Mouse (Mus musculus) heart, adult 9 months (tissue): ENCODE measurements around the gene Slc22a20.

Experiments used
- DNase-seq, 2 experiments: peaks; one replicate each; pipeline ENCODE4 v3.0.0; 2022; ENCODE audit warnings: low spot score in 2 of 2

Slc22a20 gene

GRCm38 (mm10) chr19:5990033-5990432 is 4.1 kb upstream of the Slc22a20 start:
- DNase-seq, result no peak

GRCm38 (mm10) chr19:5989585-5989984 is 3.6 kb upstream of the Slc22a20 start:
- no peak for DNase-seq

- peak; percentile 10 to 24 for DNase-seq
Observed at GRCm38 (mm10) chr19:5988815-5989452, 3.0 kb upstream of the Slc22a20 start.

- DNase-seq, result no peak
Observed at GRCm38 (mm10) chr19:5988027-5988814, 2.3 kb upstream of the Slc22a20 start.

- DNase-seq, result no peak
Observed at GRCm38 (mm10) chr19:5980477-5980876, 5.5 kb downstream of the Slc22a20 start.

GRCm38 (mm10) chr19:5977717-5978116 is 8.2 kb downstream of the Slc22a20 start:
- DNase-seq, result peak; percentile 19 to 42

GRCm38 (mm10) chr19:5975676-5976075 is 10.3 kb downstream of the Slc22a20 start:
- no peak for DNase-seq

GRCm38 (mm10) chr19:5975112-5975511 is 10.8 kb downstream of the Slc22a20 start:
- no peak for DNase-seq

- DNase-seq, result no peak
Observed at GRCm38 (mm10) chr19:5967664-5968063, 18.3 kb downstream of the Slc22a20 start.

- no peak for DNase-seq
Observed at GRCm38 (mm10) chr19:5966786-5967185, 19.2 kb downstream of the Slc22a20 start.

- DNase-seq, result no peak
Observed at GRCm38 (mm10) chr19:5965910-5966309, 20.0 kb downstream of the Slc22a20 start.

- peak; percentile 22 to 65 for DNase-seq
Observed at GRCm38 (mm10) chr19:5965280-5965679, 20.7 kb downstream of the Slc22a20 start.

GRCm38 (mm10) chr19:5964804-5965203 is 21.1 kb downstream of the Slc22a20 start:
- DNase-seq, result no peak

GRCm38 (mm10) chr19:5963883-5964562 is 21.9 kb downstream of the Slc22a20 start, which contains the start of gene Pola2:
Gene Pola2, minus strand, starts transcription at chr19:5964202.
- peak; percentile 84 to 87 for DNase-seq

GRCm38 (mm10) chr19:5962651-5963050 is 23.3 kb downstream of the Slc22a20 start:
- no peak for DNase-seq

GRCm38 (mm10) chr19:5957371-5957770 is 28.6 kb downstream of the Slc22a20 start:
- DNase-seq, result no peak

- peak; percentile 80 to 89 for DNase-seq
Observed at GRCm38 (mm10) chr19:5956685-5957084, 29.3 kb downstream of the Slc22a20 start.

- DNase-seq, result peak; percentile 76 to 82
Observed at GRCm38 (mm10) chr19:5955704-5956670, 30.0 kb downstream of the Slc22a20 start.

GRCm38 (mm10) chr19:5954936-5955335 is 31.0 kb downstream of the Slc22a20 start:
- DNase-seq, result no peak

- DNase-seq, result no peak
Observed at GRCm38 (mm10) chr19:5954031-5954710, 31.8 kb downstream of the Slc22a20 start.
